Mouse (Mus musculus) lung, postnatal 36 days (tissue): ENCODE measurements around the gene Ccdc149.

ENCODE experiments used
- DNase-seq: peaks from one replicate; pipeline ENCODE4 v3.0.0; 2022; ENCODE audit warnings: mixed read lengths

The Ccdc149 gene

DNA sequence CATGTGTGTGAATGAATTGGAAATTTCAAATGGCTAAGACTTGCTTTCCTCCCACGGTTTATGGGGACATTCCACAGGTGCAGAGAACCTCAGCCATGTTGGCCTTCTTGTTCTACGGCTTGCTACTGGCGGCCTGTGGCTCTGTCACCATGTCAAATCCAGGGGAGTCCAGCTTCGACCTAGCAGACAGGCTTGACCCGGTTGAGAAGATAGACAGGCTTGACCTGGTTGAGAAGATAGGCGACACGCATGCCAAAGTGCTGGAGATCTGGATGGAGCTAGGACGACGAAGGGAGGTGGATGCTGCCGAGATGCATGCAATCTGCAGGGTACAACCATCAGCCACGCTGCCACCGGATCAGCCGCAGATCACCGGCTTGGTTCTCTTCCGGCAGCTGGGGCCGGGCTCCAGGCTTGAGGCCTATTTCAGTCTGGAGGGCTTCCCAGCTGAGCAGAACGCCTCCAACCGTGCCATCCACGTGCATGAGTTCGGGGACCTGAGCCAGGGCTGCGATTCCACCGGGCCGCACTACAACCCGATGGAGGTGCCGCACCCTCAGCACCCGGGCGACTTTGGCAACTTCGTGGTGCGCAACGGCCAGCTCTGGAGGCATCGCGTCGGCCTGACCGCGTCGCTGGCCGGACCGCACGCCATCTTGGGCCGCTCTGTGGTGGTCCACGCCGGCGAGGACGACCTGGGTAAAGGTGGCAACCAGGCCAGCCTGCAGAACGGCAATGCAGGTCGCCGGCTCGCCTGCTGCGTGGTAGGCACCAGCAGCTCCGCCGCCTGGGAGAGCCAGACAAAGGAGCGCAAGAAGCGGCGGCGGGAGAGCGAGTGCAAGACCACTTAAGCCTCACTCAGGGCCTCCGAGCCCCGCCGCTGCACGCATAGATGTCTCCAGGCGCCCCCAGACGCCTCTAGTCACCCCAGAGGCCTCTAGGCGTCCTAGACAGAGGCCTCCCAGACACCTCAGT, 103.2 kb downstream of the Ccdc149 start:
- DNase-seq, result no peak

- DNase-seq, result no peak
These were observed 104.7 kb downstream of the Ccdc149 start for GRCm38 (mm10) chr5:52366661-52367060.

GRCm38 (mm10) chr5:52365930-52366329, 105.4 kb downstream of the Ccdc149 start:
- peak; percentile 47 for DNase-seq

- no peak for DNase-seq
These were observed 106.8 kb downstream of the Ccdc149 start for GRCm38 (mm10) chr5:52364521-52364920.

- peak; percentile 73 for DNase-seq
These were observed 107.7 kb downstream of the Ccdc149 start, which contains the start of gene Sod3 for GRCm38 (mm10) chr5:52363468-52364150. Gene Sod3, plus strand, starts transcription at chr5:52363791.

- no peak for DNase-seq
These were observed 108.4 kb downstream of the Ccdc149 start for GRCm38 (mm10) chr5:52362776-52363467.

DNA sequence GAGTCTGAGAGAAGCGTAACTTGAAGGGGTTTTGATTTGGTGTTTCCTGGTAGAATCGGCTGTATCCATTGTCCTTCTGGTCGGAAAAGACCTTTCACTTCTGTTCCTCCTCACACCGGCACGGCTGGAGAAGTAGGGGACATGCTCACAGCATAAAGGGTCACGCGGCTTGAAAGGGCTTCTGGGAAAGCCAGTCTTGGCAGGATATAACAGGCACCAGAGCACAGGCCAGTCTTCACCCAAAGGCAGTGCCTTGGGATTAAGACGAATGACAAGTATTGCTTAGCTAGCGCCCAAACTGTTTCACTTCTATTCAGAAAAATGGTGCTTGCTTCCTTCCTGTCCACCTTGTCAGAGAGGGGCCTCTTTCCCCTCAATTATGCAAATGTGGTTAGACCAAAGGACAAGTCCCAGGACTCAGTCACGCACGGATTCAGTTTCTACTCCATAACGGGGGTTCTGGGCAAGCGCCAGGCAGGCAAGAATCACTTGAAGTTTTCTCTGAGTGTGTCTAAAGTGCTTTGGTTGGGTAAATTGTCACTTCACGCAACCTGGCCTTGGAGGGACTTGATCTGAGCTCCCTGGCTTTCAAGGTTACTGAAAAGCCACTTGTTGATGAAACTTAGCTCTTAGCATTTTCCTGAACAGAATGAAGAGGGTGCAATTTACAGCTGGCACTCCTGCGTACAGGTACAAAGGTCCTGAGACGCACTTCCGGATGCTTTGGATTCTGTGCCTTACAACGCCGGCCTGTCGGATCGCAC, 110.9 kb downstream of the Ccdc149 start:
- DNase-seq, result peak; percentile 37

DNA sequence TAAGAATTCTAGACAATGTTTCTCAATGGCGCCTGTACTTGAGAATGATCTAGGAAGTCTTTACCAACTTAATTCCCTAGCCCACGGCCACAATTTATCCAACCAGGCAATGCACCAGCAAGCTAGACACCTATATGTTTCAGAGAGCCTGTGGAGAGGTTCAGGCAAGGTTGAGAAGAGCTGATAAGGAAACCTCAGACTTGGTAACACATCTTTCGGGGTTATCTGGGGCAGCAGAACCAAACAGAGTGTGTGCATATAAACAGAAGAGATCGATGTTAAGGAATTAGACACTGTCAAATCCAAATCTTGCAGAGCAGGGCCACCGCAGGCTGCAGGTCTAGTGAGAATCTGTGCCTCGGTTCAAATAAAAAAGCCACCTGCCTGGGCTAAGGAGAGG, 113.2 kb downstream of the Ccdc149 start:
- DNase-seq, result no peak

GRCm38 (mm10) chr5:52357175-52357754, 114.1 kb downstream of the Ccdc149 start:
- DNase-seq, result no peak

DNA sequence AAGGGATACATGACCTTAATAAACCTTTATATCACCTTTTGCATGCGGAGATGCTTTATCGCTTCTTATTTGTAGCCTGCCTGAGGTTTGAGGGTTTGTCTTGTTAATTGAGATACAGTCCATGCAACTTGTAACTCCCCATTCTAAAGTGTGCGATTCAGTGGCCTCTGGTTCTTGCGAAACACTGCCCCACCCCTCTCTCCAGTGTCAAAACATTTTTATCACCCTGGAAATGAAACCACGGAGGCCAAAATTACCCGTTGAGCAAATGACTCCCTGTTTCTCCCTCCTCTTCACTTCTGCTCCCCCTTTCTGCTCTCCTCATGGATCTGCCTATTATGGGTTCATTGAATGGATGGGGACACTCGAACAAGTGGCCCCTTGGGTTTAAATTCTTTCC, 115.7 kb downstream of the Ccdc149 start:
- peak; percentile 61 for DNase-seq

- DNase-seq, result peak; percentile 43
These were observed 116.9 kb downstream of the Ccdc149 start for GRCm38 (mm10) chr5:52354441-52354840.

- DNase-seq, result no peak
These were observed 118.6 kb downstream of the Ccdc149 start for GRCm38 (mm10) chr5:52352730-52353129.

GRCm38 (mm10) chr5:52351561-52351960, 119.8 kb downstream of the Ccdc149 start:
- DNase-seq, result no peak

- peak; percentile 73 for DNase-seq
These were observed 120.9 kb downstream of the Ccdc149 start for GRCm38 (mm10) chr5:52350451-52350850.

GRCm38 (mm10) chr5:52346890-52347289, 124.4 kb downstream of the Ccdc149 start:
- no peak for DNase-seq

- no peak for DNase-seq
These were observed 132.2 kb downstream of the Ccdc149 start for GRCm38 (mm10) chr5:52339134-52339533.

DNA sequence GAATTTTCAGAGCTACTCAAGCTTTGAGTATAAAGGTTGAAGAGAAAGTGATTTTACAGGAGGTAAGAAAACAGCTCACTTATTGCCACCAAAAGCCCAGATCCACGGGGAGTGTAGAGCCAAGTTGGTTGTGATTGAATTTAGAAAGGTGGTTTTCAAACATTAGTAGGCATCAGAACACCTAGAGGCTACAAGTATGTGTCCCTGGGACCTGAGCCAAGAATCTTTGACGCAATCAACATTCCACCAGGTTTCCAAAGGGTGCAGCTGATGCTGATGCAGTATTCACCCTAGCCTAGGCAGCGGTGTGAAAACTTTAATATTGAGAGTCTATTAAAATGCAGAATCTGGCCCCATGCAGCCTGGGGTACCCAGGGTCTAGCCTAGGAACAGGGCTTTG, 135.7 kb downstream of the Ccdc149 start:
- peak; percentile 73 for DNase-seq

GRCm38 (mm10) chr5:52332120-52332519, 139.2 kb downstream of the Ccdc149 start:
- DNase-seq, result no peak
